Mouse (Mus musculus): ENCODE results near the gene Tnnt2. TPM values are rescaled to one million over a fixed set of nuclear protein-coding genes. Genes with fewer than 3 reads are reported as not detected.

The Tnnt2 gene
- polyA plus RNA-seq, 2 experiments: 0.19 to 0.68 TPM

- ATAC-seq (ENCODE audit: insufficient read depth): no peak
- no peak overlapping the region for H3K27ac ChIP-seq
- H3K4me1 ChIP-seq (replicated peaks; ENCODE audit: control insufficient read depth in 2 of 2, insufficient read depth in 2 of 2, low read length in 1 of 2): 0 out of 4 replicates have a peak, but pooled peaks cover 0 to 3% of the 10 kb centered on the region in 2 experiments
Measured at GRCm38 (mm10) chr1:135812205-135812604, 23.9 kb upstream of the Tnnt2 start.

DNA sequence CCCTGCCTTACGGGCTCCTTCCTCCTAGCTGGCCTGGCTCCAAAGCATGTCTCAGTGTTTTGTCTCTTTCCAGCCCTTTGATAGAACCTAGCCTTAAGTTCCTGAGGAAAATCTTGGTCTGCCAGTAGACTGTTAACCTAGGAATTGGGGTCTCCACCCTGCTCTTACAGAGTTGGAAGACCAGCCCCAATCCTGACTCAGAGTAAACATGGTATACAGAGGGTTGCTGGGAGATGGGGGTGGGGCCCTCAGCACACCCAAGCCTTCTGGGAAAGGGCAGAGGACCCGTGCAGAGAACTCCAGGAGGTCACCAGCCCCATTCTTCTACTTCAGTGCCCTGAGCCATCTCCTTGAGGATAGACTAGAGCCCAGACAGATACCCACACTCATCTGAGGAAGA, 23.5 kb upstream of the Tnnt2 start:
- Histone ChIP-seq H3K9ac (replicated peaks) (no peak overlapping the region), H3K4me2 (ENCODE audit: low read depth) (no peak overlapping the region), H3K9me3 (ENCODE audit: control insufficient read depth, low read length) (no peaks in the 10 kb centered on the region), H3K27me3 (ENCODE audit: control insufficient read depth, insufficient read depth, low read length) (peaks cover 16% of the 10 kb centered on the region), H3K4me3 (ENCODE audit: insufficient read depth in 1 of 2, low read depth in 2 of 2, low read length in 2 of 2) (no peak overlapping the region), H3K36me3 (replicated peaks; ENCODE audit: control insufficient read depth, insufficient read depth, low read depth) (no peaks in the 10 kb centered on the region), H3K27ac (no peak overlapping the region), H3K4me1 (replicated peaks; ENCODE audit: control insufficient read depth in 2 of 2, insufficient read depth in 2 of 2, low read length in 1 of 2) (0 out of 4 replicates have a peak, but pooled peaks cover 0 to 3% of the 10 kb centered on the region in 2 experiments)
- ATAC-seq (ENCODE audit: insufficient read depth) (no peak), DNase-seq (ENCODE audit: low read depth in 3 of 3, low spot score in 3 of 3) (no peak)
- 36% methylated on average over 2 of the region's 2 CpGs for WGBS (ENCODE audit: insufficient replicate concordance)
- no peak for TF ChIP-seq CTCF (IDR thresholded peaks at IDR 0.05; ENCODE audit: low read depth)
- TF ChIP-seq EP300 (IDR thresholded peaks at IDR 0.05; ENCODE audit: low read depth): no peak

More at GRCm38 (mm10) chr1:135812205-135812604, 23.9 kb upstream of the Tnnt2 start:
- Histone ChIP-seq H3K36me3 (replicated peaks; ENCODE audit: control insufficient read depth, insufficient read depth, low read depth) (no peaks in the 10 kb centered on the region), H3K27me3 (ENCODE audit: control insufficient read depth, insufficient read depth, low read length) (peaks cover 12% of the 10 kb centered on the region), H3K4me3 (ENCODE audit: insufficient read depth in 1 of 2, low read depth in 2 of 2, low read length in 2 of 2) (no peak overlapping the region), H3K4me2 (ENCODE audit: low read depth) (no peak overlapping the region), H3K9me3 (ENCODE audit: control insufficient read depth, low read length) (no peaks in the 10 kb centered on the region), H3K9ac (replicated peaks) (no peak overlapping the region)
- TF ChIP-seq EP300 (IDR thresholded peaks at IDR 0.05; ENCODE audit: low read depth): no peak
- no peak for TF ChIP-seq CTCF (IDR thresholded peaks at IDR 0.05; ENCODE audit: low read depth)
- 54% methylated on average over 3 of the region's 3 CpGs for WGBS (ENCODE audit: insufficient replicate concordance)
- DNase-seq (ENCODE audit: low read depth in 3 of 3, low spot score in 3 of 3): no peak

- 0 out of 4 replicates have a peak, but pooled peaks cover 0 to 3% of the 10 kb centered on the region in 2 experiments for H3K4me1 ChIP-seq (replicated peaks; ENCODE audit: control insufficient read depth in 2 of 2, insufficient read depth in 2 of 2, low read length in 1 of 2)
- no peaks in the 10 kb centered on the region for H3K9me3 ChIP-seq (ENCODE audit: control insufficient read depth, low read length)
- 35% methylated on average over 4 of the region's 4 CpGs for WGBS (ENCODE audit: insufficient replicate concordance)
- no peak overlapping the region for H3K4me2 ChIP-seq (ENCODE audit: low read depth)
- H3K4me3 ChIP-seq (ENCODE audit: insufficient read depth in 1 of 2, low read depth in 2 of 2, low read length in 2 of 2): no peak overlapping the region
- H3K27me3 ChIP-seq (ENCODE audit: control insufficient read depth, insufficient read depth, low read length): peaks cover 21% of the 10 kb centered on the region
- DNase-seq (ENCODE audit: low read depth in 3 of 3, low spot score in 3 of 3) (no peak), ATAC-seq (ENCODE audit: insufficient read depth) (no peak)
- no peak overlapping the region for H3K27ac ChIP-seq
- no peaks in the 10 kb centered on the region for H3K36me3 ChIP-seq (replicated peaks; ENCODE audit: control insufficient read depth, insufficient read depth, low read depth)
- no peak overlapping the region for H3K9ac ChIP-seq (replicated peaks)
- TF ChIP-seq EP300 (IDR thresholded peaks at IDR 0.05; ENCODE audit: low read depth) (no peak), CTCF (IDR thresholded peaks at IDR 0.05; ENCODE audit: low read depth) (no peak)
Measured at GRCm38 (mm10) chr1:135813071-135813470, 23.1 kb upstream of the Tnnt2 start.

DNA sequence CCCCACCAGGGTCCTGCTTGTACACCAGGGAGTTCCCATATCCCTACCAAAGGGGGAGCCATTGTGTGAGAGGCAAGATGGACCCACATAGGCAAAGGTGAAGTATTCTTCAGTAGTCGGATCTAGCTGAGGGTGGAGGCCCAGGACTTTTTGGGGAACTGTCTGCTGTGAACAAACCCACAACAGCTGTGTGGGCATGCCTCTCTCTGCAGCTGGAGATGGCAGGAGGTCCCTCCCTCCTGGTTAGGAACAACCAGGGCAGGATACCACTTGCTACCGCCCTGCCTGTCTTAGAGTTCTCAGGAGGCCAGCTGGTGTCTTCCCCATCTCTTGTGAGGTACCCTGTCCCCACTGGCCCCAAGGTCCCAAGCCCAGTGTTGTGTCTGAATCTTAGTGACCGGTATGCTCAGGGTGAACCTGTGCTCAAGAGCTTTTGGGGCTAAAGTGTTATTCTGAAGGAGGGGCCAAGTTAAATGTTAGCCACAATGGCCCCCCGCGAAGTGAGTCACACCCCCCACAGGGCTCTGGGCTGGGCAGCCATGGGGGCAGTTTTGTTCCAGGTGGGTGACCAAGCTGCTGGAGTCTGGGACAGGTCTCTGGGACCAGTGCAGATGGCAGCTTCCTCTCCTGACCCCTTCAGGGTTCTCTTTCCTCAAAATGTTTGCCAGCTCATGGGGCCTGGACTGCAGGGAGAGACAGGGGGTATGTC, 22.3 kb upstream of the Tnnt2 start:
- DNase-seq (ENCODE audit: low read depth in 3 of 3, low spot score in 3 of 3): no peak
- H3K27ac ChIP-seq: no peak overlapping the region
- 62% methylated on average over 5 of the region's 5 CpGs for WGBS (ENCODE audit: insufficient replicate concordance)
- H3K4me3 ChIP-seq (ENCODE audit: insufficient read depth in 1 of 2, low read depth in 2 of 2, low read length in 2 of 2): no peak overlapping the region
- ATAC-seq (ENCODE audit: insufficient read depth): no peak
- no peaks in the 10 kb centered on the region for H3K36me3 ChIP-seq (replicated peaks; ENCODE audit: control insufficient read depth, insufficient read depth, low read depth)
- no peaks in the 10 kb centered on the region for H3K9me3 ChIP-seq (ENCODE audit: control insufficient read depth, low read length)
- TF ChIP-seq EP300 (IDR thresholded peaks at IDR 0.05; ENCODE audit: low read depth): no peak
- no peak for TF ChIP-seq CTCF (IDR thresholded peaks at IDR 0.05; ENCODE audit: low read depth)
- no peak overlapping the region for H3K4me2 ChIP-seq (ENCODE audit: low read depth)
- H3K4me1 ChIP-seq (replicated peaks; ENCODE audit: control insufficient read depth in 2 of 2, insufficient read depth in 2 of 2, low read length in 1 of 2): 0 out of 4 replicates have a peak, but pooled peaks cover 0 to 3% of the 10 kb centered on the region in 2 experiments
- no peak overlapping the region for H3K9ac ChIP-seq (replicated peaks)
- peaks cover 29% of the 10 kb centered on the region for H3K27me3 ChIP-seq (ENCODE audit: control insufficient read depth, insufficient read depth, low read length)

- Histone ChIP-seq H3K27me3 (ENCODE audit: control insufficient read depth, insufficient read depth, low read length) (peaks cover 36% of the 10 kb centered on the region), H3K9ac (replicated peaks) (no peak overlapping the region), H3K36me3 (replicated peaks; ENCODE audit: control insufficient read depth, insufficient read depth, low read depth) (no peaks in the 10 kb centered on the region), H3K27ac (no peak overlapping the region), H3K4me3 (ENCODE audit: insufficient read depth in 1 of 2, low read depth in 2 of 2, low read length in 2 of 2) (no peak overlapping the region), H3K4me1 (replicated peaks; ENCODE audit: control insufficient read depth in 2 of 2, insufficient read depth in 2 of 2, low read length in 1 of 2) (0 out of 4 replicates have a peak, but pooled peaks cover 0 to 3% of the 10 kb centered on the region in 2 experiments), H3K4me2 (ENCODE audit: low read depth) (no peak overlapping the region), H3K9me3 (ENCODE audit: control insufficient read depth, low read length) (no peaks in the 10 kb centered on the region)
- TF ChIP-seq EP300 (IDR thresholded peaks at IDR 0.05; ENCODE audit: low read depth) (no peak), CTCF (IDR thresholded peaks at IDR 0.05; ENCODE audit: low read depth) (no peak)
- ATAC-seq (ENCODE audit: insufficient read depth) (no peak), DNase-seq (ENCODE audit: low read depth in 3 of 3, low spot score in 3 of 3) (no peak)
- 49% methylated on average over 5 of the region's 5 CpGs for WGBS (ENCODE audit: insufficient replicate concordance)
Measured at GRCm38 (mm10) chr1:135814531-135814930, 21.6 kb upstream of the Tnnt2 start.
